Mouse (Mus musculus) spleen, adult 2 months (tissue): ENCODE data around the gene Vars. TPM values are rescaled to one million over a fixed set of nuclear protein-coding genes. Genes with fewer than 3 reads are reported as not detected.
"Not testable (repeated sequence)": the region's sequence is repeated elsewhere in the genome, so short reads cannot be mapped to it uniquely, and the experiment has no call there.

ENCODE experiments used
- DNase-seq, 2 experiments: peaks; one replicate each; pipeline versions ENCODE4 v3.0.0 to v3.0.0-alpha.2; 2012 to 2021; ENCODE audit warnings: low spot score in 2 of 2, low read depth in 1 of 2
- H3K27ac ChIP-seq: fragments of 200-500 bp; 2 replicates; pipeline ENCODE4 v1.5.1; 2012; ENCODE audit warnings: low read length, inconsistent platforms; ENCODE audit not compliant: insufficient read depth
- H3K27me3 ChIP-seq: fragments of 200-500 bp; 2 replicates; pipeline ENCODE4 v1.6.1; 2012; ENCODE audit warnings: mild to moderate bottlenecking, moderate library complexity, low read length, inconsistent platforms; ENCODE audit not compliant: control insufficient read depth, insufficient read depth
- H3K36me3 ChIP-seq: fragments of 200-500 bp; 2 replicates; pipeline ENCODE4 v1.6.1; 2012; ENCODE audit warnings: mild to moderate bottlenecking, low read length, inconsistent platforms; ENCODE audit not compliant: control insufficient read depth, insufficient read depth
- H3K4me1 ChIP-seq: fragments of 200-500 bp; 2 replicates; pipeline ENCODE4 v1.6.1; 2011; ENCODE audit warnings: inconsistent platforms; ENCODE audit not compliant: control insufficient read depth, insufficient read depth, insufficient read length
- H3K4me3 ChIP-seq: fragments of 200-500 bp; 2 replicates; pipeline ENCODE4 v1.5.1; 2011; ENCODE audit warnings: mild to moderate bottlenecking, inconsistent platforms; ENCODE audit not compliant: insufficient read depth, insufficient read length; ENCODE audit errors: extremely low read depth
- CTCF ChIP-seq: fragments of 200-500 bp; IDR thresholded peaks from 2 replicates; pipeline ENCODE4 v1.5.1; 2011; ENCODE audit warnings: mild to moderate bottlenecking, inconsistent platforms; ENCODE audit not compliant: insufficient read depth, insufficient read length, insufficient replicate concordance; ENCODE audit errors: extremely low read depth
- POLR2A ChIP-seq: fragments of 200-500 bp; IDR thresholded peaks from 2 replicates; pipeline ENCODE4 v1.6.1; 2011; ENCODE audit warnings: low read depth, low read length, inconsistent platforms
- WGBS: fragments of 180-500 bp; shearing (Covaris S2); methylation state at CpG from one replicate; pipeline ENCODE4 v1.1.7; 2018; 5-methylcytosine and 5-hydroxymethylcytosine counted together
- polyA plus RNA-seq: library from polyadenylated mRNA; depleted of rRNA; stranded (reverse); fragments of >200 nt; gene quantifications from 2 replicates; pipeline ENCODE4 v1.2.3, GENCODE M21; 2012

Gene Vars
- polyA plus RNA-seq, 1 experiment: 489 TPM

GRCm38 (mm10) chr17:34999871-35000716 lies 693 bp upstream of the Vars start:
- peak; percentile 57; the same call in 1 of the 2 replicates for TF ChIP-seq POLR2A
- 3% methylated on average over 30 of the region's 32 CpGs for WGBS
- DNase-seq: peak; percentile 54 to 64
- H3K27ac ChIP-seq: peak overlapping the region; percentile 100
- not testable (repeated sequence) for H3K4me1 ChIP-seq, H3K27me3 ChIP-seq
- peaks cover 27% of the 10 kb centered on the region for H3K36me3 ChIP-seq
- H3K4me3 ChIP-seq: peak overlapping the region; percentile 86

DNA sequence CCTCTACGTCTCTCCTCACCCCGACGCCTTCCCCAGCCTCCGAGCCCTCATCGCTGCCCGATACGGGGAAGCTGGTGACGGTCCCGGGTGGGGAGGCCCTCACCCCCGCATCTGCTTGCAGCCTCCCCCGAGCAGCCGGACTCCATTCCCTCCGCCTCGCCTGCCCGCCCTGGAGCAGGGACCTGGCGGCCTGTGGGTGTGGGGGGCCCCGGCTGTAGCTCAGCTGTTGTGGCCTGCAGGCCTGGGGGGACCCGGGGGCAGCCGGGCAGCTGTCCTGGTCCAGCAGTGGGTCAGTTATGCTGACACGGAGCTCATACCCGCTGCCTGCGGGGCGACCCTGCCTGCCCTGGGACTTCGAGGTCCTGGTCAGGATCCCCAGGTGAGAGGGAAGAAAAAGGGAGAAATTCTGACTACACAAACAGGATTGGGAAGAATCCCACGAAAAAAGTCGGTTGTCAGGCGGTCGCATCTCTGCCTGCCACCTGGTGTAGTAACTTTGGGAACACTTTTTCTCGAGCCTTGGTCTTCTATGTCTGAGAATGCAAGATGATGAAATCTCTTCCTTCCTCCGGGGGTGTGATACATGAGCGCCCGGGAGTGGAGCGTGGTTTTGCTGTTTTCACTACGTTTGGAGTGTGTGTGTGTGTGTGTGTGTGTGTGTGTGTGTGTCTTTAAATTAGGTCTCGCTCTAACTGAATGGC lies 815 bp downstream of the Vars start:
- peaks cover 33% of the 10 kb centered on the region for H3K36me3 ChIP-seq
- peak overlapping the region; percentile 86 for H3K4me3 ChIP-seq
- H3K27ac ChIP-seq: peak overlapping the region; percentile 100
- no peaks in the 10 kb centered on the region; the same call in 1 of the 2 replicates for H3K4me1 ChIP-seq
- TF ChIP-seq POLR2A (0 out of 2 replicates have a peak, but pooled peaks have one; percentile 14), CTCF (no peak)
- H3K27me3 ChIP-seq: no peaks in the 10 kb centered on the region
- peak in 1 of 2 experiments; percentile 39 for DNase-seq
- under 1% methylated on average over 35 of the region's 35 CpGs for WGBS

GRCm38 (mm10) chr17:35002153-35002865 lies 1.5 kb downstream of the Vars start:
- H3K4me3 ChIP-seq: peak overlapping the region; percentile 86
- H3K4me1 ChIP-seq: no peaks in the 10 kb centered on the region; the same call in 1 of the 2 replicates
- H3K27ac ChIP-seq: peak overlapping the region; percentile 100
- no peak for DNase-seq
- 3% methylated on average over 12 of the region's 12 CpGs for WGBS
- TF ChIP-seq CTCF: no peak
- TF ChIP-seq POLR2A: no peak
- no peaks in the 10 kb centered on the region for H3K27me3 ChIP-seq
- H3K36me3 ChIP-seq: peaks cover 33% of the 10 kb centered on the region

DNA sequence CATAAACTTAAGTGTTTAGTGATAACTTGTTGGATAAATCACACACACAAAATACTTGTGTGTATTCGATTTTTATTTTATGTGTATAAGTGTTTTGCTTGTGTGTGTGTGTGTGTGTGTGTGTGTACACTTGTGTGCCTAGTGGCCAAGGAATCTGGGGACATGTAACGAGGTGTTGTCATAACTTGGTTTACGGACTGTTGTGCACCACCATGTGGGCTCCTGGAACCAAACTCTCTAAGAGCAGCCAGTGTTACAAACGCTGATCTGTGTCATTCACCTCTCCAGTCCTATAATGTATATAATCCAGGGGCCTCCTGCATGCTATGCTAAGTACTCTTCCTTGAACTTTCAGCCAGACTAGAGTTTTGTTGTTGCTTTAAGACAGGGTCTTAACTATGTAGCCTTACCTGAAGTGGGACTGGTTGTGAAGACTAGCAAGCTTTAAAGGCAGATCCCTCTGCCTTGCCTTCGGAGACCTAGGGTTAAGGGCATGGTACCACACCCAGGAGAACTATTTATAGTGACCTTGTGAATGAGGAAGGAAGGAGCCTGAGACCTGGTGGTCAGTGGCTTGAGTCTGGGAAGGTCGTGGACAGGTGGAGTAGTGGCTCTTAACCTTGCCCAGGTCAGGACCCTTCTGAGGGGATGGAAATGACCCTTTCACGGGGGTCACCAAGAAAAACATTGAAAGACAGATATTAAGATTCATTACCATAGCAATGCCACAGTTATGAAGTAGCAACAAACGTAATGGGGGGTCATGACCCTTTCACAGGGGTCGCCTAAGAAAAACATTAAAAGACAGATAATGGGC lies 2.4 kb downstream of the Vars start:
- Histone ChIP-seq H3K4me1 (no peaks in the 10 kb centered on the region), H3K27me3 (no peaks in the 10 kb centered on the region), H3K36me3 (peaks cover 29% of the 10 kb centered on the region), H3K4me3 (peak overlapping the region; percentile 18), H3K27ac (peak overlapping the region; percentile 100)
- no peak for DNase-seq
- TF ChIP-seq CTCF (no peak), POLR2A (no peak)
- WGBS: 38% methylated on average over 9 of the region's 9 CpGs

- H3K27ac ChIP-seq: no peak overlapping the region
- no peak for DNase-seq
- TF ChIP-seq POLR2A: no peak
- no peak for TF ChIP-seq CTCF
- H3K4me3 ChIP-seq: no peak overlapping the region
- H3K4me1 ChIP-seq: no peaks in the 10 kb centered on the region
- peaks cover 30% of the 10 kb centered on the region for H3K36me3 ChIP-seq
- WGBS: 96% methylated on average over 17 of the region's 17 CpGs
- H3K27me3 ChIP-seq: no peaks in the 10 kb centered on the region
These were observed 3.4 kb downstream of the Vars start for GRCm38 (mm10) chr17:35004075-35004717.

DNA sequence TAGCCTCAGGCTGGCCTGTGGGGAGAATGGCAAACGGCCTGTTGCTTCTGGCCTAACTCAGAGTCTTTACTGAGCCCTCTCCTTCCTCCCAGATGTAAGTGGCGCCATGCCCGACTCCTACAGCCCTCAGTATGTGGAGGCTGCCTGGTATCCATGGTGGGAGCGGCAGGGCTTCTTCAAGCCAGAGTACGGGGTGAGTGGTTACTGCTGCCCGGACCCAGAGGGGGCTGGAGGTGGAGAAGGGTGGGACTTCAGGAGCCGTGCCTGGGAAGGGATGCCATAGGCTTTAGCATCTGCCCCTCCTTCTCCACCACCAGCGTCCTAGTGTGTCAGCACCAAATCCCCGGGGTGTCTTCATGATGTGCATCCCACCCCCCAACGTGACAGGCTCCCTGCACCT lies 4.4 kb downstream of the Vars start:
- no peak for TF ChIP-seq CTCF
- Histone ChIP-seq H3K4me3 (no peak overlapping the region), H3K36me3 (peaks cover 32% of the 10 kb centered on the region), H3K27ac (no peak overlapping the region), H3K4me1 (no peaks in the 10 kb centered on the region), H3K27me3 (no peaks in the 10 kb centered on the region)
- no peak for DNase-seq
- WGBS: 93% methylated on average over 10 of the region's 10 CpGs

DNA sequence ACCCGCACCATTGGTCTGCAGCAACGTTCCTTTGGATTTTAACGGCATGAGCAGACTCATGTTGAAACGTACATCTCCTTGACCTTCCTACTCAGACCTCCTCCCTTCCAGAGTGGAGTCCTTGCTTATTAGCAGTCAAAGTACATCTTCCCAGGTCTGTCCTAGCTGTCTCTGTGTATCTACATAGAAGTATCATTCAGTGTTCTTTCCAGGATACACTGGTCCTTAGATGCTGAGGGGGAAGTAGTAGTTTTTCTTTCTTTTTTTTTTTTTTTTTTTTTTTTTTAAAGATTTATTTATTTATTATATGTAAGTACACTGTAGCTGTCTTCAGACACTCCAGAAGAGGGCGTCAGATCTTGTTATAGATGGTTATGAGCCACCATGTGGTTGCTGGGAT lies 5.1 kb downstream of the Vars start:
- H3K27me3 ChIP-seq, DNase-seq, H3K27ac ChIP-seq, H3K4me1 ChIP-seq, H3K4me3 ChIP-seq: not testable (repeated sequence)
- peaks cover 39% of the 10 kb centered on the region for H3K36me3 ChIP-seq
- WGBS: 93% methylated on average over 4 of the region's 5 CpGs
